Mouse (Mus musculus) midbrain, embryonic 11.5 days (tissue): Measurements from ENCODE around the gene Cpm. TPM values are rescaled to one million over a fixed set of nuclear protein-coding genes. Genes with fewer than 3 reads are reported as not detected.
"Not testable (repeated sequence)": the region's sequence is repeated elsewhere in the genome, so short reads cannot be mapped to it uniquely, and the experiment has no call there.

Experiments used
- ATAC-seq: fragments of 200-750 bp; cut with Nextera tagmentation; 2 replicates; pipeline ENCODE4 v1.8.0; 2017; ENCODE audit warnings: moderate TSS enrichment, moderate library complexity; ENCODE audit not compliant: low FRiP score
- DNase-seq: peaks from one replicate; pipeline ENCODE4 v3.0.0; 2015; ENCODE audit warnings: low spot score; ENCODE audit errors: missing footprints
- H3K27ac ChIP-seq: fragments of 300-500 bp; sonication (generic); 2 replicates; pipeline ENCODE4 v1.5.1; 2014; ENCODE audit warnings: low read depth, low read length
- H3K27me3 ChIP-seq: fragments of 300-500 bp; sonication (generic); 2 replicates; pipeline ENCODE4 v1.6.1; 2014; ENCODE audit warnings: mild to moderate bottlenecking, low read length, moderate library complexity, mixed read lengths; ENCODE audit not compliant: control insufficient read depth, insufficient read depth
- H3K36me3 ChIP-seq: fragments of 300-500 bp; sonication (generic); 2 replicates; pipeline ENCODE4 v1.6.1; 2014; ENCODE audit warnings: mild to moderate bottlenecking, low read length, moderate library complexity, mixed read lengths; ENCODE audit not compliant: control insufficient read depth, insufficient read depth
- H3K4me1 ChIP-seq: fragments of 300-500 bp; sonication (generic); 2 replicates; pipeline ENCODE4 v1.6.1; 2014; ENCODE audit warnings: low read length; ENCODE audit not compliant: control insufficient read depth, insufficient read depth
- H3K4me2 ChIP-seq: fragments of 300-500 bp; sonication (generic); 2 replicates; pipeline ENCODE4 v1.6.1; 2014; ENCODE audit warnings: mild to moderate bottlenecking, moderate library complexity
- H3K4me3 ChIP-seq: fragments of 300-500 bp; sonication (generic); 2 replicates; pipeline ENCODE4 v1.5.1; 2014; ENCODE audit warnings: low read depth, low read length
- H3K9ac ChIP-seq: fragments of 300-500 bp; sonication (generic); 2 replicates; pipeline ENCODE4 v1.6.1; 2014; ENCODE audit warnings: low read length
- H3K9me3 ChIP-seq: fragments of 300-500 bp; sonication (generic); 2 replicates; pipeline ENCODE4 v1.6.1; 2016; ENCODE audit warnings: low read length; ENCODE audit not compliant: control insufficient read depth
- WGBS: fragments of 180-500 bp; shearing (Covaris S2); extraction: QIAGEN DNeasy Blood & Tissue Kit; methylation state at CpG from one replicate; pipeline ENCODE4 v1.1.7; 2014; 5-methylcytosine and 5-hydroxymethylcytosine counted together
- polyA plus RNA-seq: library from polyadenylated mRNA; unstranded; fragments of >200 nt; fragmentation: Nextera tagmentation; extraction: Ambion mirVana; gene quantifications from 2 replicates; pipeline ENCODE4 v1.2.1, GENCODE M21; 2014

Cpm gene
- polyA plus RNA-seq, 1 experiment from 2014 or later: 6.2 TPM

GRCm38 (mm10) chr10:117598266-117598950 lies 30.9 kb upstream of the Cpm start:
- Histone ChIP-seq H3K9ac (no peak overlapping the region), H3K4me3 (no peak overlapping the region), H3K36me3 (no peaks in the 10 kb centered on the region), H3K4me2 (no peak overlapping the region), H3K4me1 (no peaks in the 10 kb centered on the region), H3K9me3 (no peaks in the 10 kb centered on the region), H3K27me3 (no peaks in the 10 kb centered on the region), H3K27ac (no peak overlapping the region)
- ATAC-seq (no peak), DNase-seq (no peak)
- 86% methylated on average over 10 of the region's 10 CpGs for WGBS

GRCm38 (mm10) chr10:117598951-117599572 lies 30.2 kb upstream of the Cpm start:
- not testable (repeated sequence) for H3K4me2 ChIP-seq, H3K27me3 ChIP-seq, H3K4me1 ChIP-seq, H3K27ac ChIP-seq, H3K9ac ChIP-seq, H3K9me3 ChIP-seq, H3K4me3 ChIP-seq, H3K36me3 ChIP-seq, DNase-seq, ATAC-seq
- whole genome bisulfite sequencing: 89% methylated on average over 8 of the region's 8 CpGs

- no peak overlapping the region for H3K9ac ChIP-seq
- no peaks in the 10 kb centered on the region for H3K27me3 ChIP-seq
- H3K4me1 ChIP-seq: no peaks in the 10 kb centered on the region
- H3K4me3 ChIP-seq: no peak overlapping the region
- H3K9me3 ChIP-seq: no peaks in the 10 kb centered on the region
- no peak overlapping the region for H3K27ac ChIP-seq
- no peak overlapping the region for H3K4me2 ChIP-seq
- no peak for DNase-seq
- ATAC-seq: no peak
- 82% methylated on average over 8 of the region's 8 CpGs for WGBS
- no peaks in the 10 kb centered on the region for H3K36me3 ChIP-seq
Measured at GRCm38 (mm10) chr10:117601146-117602035, 27.9 kb upstream of the Cpm start.

- Histone ChIP-seq H3K4me3 (no peak overlapping the region), H3K27me3 (no peaks in the 10 kb centered on the region), H3K4me1 (no peaks in the 10 kb centered on the region), H3K4me2 (no peak overlapping the region), H3K27ac (no peak overlapping the region), H3K9me3 (no peaks in the 10 kb centered on the region), H3K36me3 (no peaks in the 10 kb centered on the region), H3K9ac (no peak overlapping the region)
- WGBS: 91% methylated on average over 3 of the region's 3 CpGs
- ATAC-seq (no peak), DNase-seq (no peak)
Measured at GRCm38 (mm10) chr10:117602325-117603129, 26.8 kb upstream of the Cpm start.

GRCm38 (mm10) chr10:117603130-117603833 lies 26.0 kb upstream of the Cpm start:
- Histone ChIP-seq H3K9me3 (no peaks in the 10 kb centered on the region), H3K4me1 (no peaks in the 10 kb centered on the region), H3K9ac (no peak overlapping the region), H3K36me3 (no peaks in the 10 kb centered on the region), H3K27me3 (no peaks in the 10 kb centered on the region), H3K27ac (no peak overlapping the region), H3K4me3 (no peak overlapping the region), H3K4me2 (no peak overlapping the region)
- no peak for ATAC-seq
- DNase-seq: no peak
- WGBS: 90% methylated on average over 8 of the region's 8 CpGs

- H3K36me3 ChIP-seq: no peaks in the 10 kb centered on the region
- ATAC-seq (no peak), DNase-seq (no peak)
- no peak overlapping the region for H3K4me2 ChIP-seq
- WGBS: 91% methylated on average over 14 of the region's 14 CpGs
- H3K27me3 ChIP-seq: no peaks in the 10 kb centered on the region
- no peak overlapping the region for H3K27ac ChIP-seq
- no peak overlapping the region for H3K4me3 ChIP-seq
- no peaks in the 10 kb centered on the region for H3K4me1 ChIP-seq
- no peak overlapping the region for H3K9ac ChIP-seq
- H3K9me3 ChIP-seq: no peaks in the 10 kb centered on the region
Measured at GRCm38 (mm10) chr10:117603834-117604623, 25.3 kb upstream of the Cpm start.

GRCm38 (mm10) chr10:117604624-117605282 lies 24.5 kb upstream of the Cpm start:
- 92% methylated on average over 8 of the region's 8 CpGs for WGBS
- no peak for ATAC-seq

More at GRCm38 (mm10) chr10:117604624-117605282, 24.5 kb upstream of the Cpm start:
- Histone ChIP-seq H3K4me3 (no peak overlapping the region), H3K4me2 (no peak overlapping the region), H3K9ac (no peak overlapping the region), H3K27me3 (no peaks in the 10 kb centered on the region), H3K36me3 (no peaks in the 10 kb centered on the region), H3K4me1 (no peaks in the 10 kb centered on the region), H3K27ac (no peak overlapping the region), H3K9me3 (no peaks in the 10 kb centered on the region)
- DNase-seq: no peak
